Mouse (Mus musculus) liver, postnatal 0 days (tissue): ENCODE measurements at regions not wholly inside any gene's neighbourhood (a gene's known extent, or its start where the extent isn't known, plus 50 kb on each side); places are given as distances from the start of the nearest gene placed in this dataset.

ENCODE experiments used
- CTCF ChIP-seq: sonication (generic); IDR thresholded peaks from 2 replicates; pipeline ENCODE4 v1.5.1; 2016; ENCODE audit warnings: antibody characterized with exemption, low read depth
- EP300 ChIP-seq: IDR thresholded peaks from 2 replicates; pipeline ENCODE4 v1.6.1; 2016; ENCODE audit warnings: antibody characterized with exemption, low read depth, mild to moderate bottlenecking

GRCm38 (mm10) chr14:62187360-62187759, 105.0 kb upstream of the Rnaseh2b start:
- no peak for TF ChIP-seq CTCF
- no peak for TF ChIP-seq EP300
